Mouse (Mus musculus): Measurements from ENCODE around the gene Hyou1.
"Not testable (repeated sequence)": the region's sequence is repeated elsewhere in the genome, so short reads cannot be mapped to it uniquely, and the experiment has no call there.

- not testable (repeated sequence) for TF ChIP-seq CTCF (IDR thresholded peaks at IDR 0.05; ENCODE audit: control insufficient read depth, insufficient read depth, low read length); POLR2A (IDR thresholded peaks at IDR 0.05; ENCODE audit: borderline replicate concordance, control insufficient read depth, low read depth, low read length)
Measured at GRCm38 (mm10) chr9:44408693-44409092, 29.4 kb downstream of the Hyou1 start.

All from bone marrow, adult 2 months (tissue).